Mouse (Mus musculus) T-helper 2 cell (primary cell): ENCODE data around the gene Ddr1.
"Not testable (repeated sequence)": the region's sequence is repeated elsewhere in the genome, so short reads cannot be mapped to it uniquely, and the experiment has no call there.

Experiments
- in situ Hi-C: fragments of 300-600 bp; cut with MboI, MseI; formaldehyde crosslinking; loops from one replicate; pipeline ENCODE4 v1.15.1; 2025; ENCODE audit warnings: high pct_unique_total_duplicates

Gene Ddr1

DNA sequence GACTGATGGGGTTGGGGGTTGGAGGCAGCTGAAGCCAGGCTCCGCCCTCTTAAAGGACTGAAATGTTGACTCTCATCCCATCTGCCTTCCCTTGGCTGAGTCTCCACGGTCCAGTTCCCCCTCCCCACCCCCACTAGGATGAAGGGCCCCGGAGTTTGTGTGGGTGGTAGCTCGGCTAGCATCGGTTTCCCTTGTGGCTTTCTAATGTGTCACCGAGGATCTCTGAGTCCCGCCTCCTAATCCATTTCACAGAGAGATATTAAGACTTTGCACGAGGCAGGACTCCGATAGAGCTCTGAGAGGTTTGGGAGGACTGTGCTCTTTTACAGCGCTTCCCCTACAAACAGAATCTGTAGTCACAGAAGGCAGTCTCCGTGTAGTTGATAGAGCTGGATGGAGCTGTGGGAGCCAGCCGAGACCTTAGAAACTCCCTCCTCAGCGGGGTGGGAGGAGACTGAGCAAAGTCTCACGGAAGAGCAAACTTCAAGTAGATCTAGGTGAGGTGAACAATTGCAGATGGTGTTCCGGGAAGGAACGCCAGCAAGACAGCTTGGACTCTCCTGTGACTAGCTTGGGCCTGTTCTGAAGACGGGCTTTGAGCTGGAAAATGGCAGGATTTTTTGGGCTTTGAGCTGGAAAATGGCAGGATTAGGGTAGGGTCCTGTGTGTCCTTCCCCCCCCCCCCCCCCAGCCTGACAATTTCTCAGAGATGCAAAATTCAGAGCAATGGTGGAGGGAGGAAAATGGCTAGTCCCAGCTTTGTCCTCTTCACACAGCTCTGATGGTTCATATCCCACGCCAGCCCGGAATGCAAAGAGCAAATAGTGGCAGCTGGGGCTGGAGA, at the start of gene Ddr1:
TSS of gene Ddr1 (minus strand) at position 1 of the 844 bp plus-strand sequence.
- in situ Hi-C loops: loop anchor here (5.0 kb wide), 1 partner anchor 33 kb away; the partner anchor contains the start of gene Gtf2h4

DNA sequence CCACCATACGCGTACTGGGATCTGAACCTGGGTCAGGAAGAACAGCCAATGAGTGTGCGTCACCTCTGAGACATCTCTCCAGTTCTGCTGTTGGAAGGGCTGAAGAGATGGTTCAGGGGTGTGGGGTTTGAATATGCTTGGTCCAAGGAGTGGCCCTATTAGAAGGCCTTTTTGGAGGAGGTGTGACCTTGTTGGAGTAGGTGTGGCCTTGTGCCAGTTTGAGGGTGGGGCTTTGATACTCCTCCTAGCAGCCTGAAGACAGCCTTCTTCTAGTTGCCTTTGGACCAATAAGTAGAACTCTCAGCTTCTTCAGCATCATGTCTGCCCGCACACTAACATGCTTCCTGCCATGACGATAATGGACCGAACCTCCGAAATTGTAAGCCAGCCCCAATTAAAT, 49.2 kb upstream of the Ddr1 start:
- in situ Hi-C loops: no loop called here

DNA sequence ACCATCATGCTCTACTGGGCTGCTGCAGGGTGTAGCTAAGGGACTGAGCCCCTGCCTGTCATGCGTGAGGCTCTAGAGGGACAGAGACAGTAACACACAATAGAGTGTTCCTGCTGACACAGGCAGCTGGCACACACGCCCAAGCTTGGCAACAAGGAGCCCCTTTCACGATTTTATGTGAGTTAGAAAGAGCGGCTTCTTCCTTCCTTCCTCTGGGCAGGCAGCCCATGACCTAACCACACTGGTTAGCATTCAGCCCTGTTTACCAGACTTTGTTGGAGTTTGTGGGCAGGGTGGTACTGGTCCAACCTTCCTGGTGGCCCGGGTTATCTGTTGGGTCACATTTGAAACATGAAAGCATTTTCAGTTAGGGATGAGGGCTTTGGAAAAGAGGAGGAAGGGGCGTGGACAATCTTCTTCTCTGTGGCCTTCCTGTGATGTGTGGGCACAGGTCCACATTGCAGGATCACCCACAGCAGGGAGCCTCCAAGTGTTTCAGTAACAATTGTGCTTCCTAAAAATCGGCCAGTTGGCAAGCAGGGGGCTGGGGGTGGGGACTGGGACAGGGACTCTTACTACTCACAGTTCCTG, 47.9 kb upstream of the Ddr1 start:
- in situ Hi-C loops: no loop called here

DNA sequence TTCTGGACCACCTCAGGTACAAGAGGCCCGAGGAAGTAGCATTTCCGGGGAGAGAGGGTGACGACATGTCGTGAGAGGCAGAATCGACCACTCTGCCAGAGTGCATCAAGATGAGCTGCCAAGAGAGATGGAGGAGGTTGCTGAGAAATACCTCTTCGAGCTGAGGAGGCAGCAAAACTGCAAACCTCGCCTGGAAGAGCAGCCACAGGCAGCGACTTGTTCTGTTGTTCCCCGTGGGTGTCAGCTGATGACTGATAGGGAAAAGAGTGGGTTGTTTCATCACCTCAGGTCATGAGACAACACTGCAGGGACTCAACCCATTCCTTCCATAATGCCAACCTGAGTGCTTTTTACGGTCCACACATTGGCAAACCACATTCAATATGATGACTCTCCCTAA, 45.3 kb upstream of the Ddr1 start:
- in situ Hi-C loops: no loop called here

DNA sequence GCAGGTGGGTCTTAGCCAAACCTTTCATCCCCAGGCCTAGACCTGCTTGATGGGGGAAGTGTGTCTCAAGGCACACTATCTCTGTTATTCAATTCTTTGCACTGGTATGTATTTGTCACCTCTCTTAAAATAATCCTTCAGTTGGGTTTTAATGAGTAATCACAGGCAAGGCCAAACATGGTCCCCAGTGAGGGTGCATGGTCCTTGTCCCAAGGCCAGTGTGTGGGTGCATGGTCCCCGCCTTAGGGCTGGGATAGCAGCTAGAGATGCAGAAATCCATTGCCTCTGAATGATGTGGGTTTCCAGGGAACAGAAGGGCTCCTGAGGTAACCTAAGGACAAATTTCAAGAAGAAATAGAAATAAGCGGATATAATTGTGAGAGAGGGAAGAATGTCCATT, 39.9 kb upstream of the Ddr1 start:
- in situ Hi-C loops: no loop called here

DNA sequence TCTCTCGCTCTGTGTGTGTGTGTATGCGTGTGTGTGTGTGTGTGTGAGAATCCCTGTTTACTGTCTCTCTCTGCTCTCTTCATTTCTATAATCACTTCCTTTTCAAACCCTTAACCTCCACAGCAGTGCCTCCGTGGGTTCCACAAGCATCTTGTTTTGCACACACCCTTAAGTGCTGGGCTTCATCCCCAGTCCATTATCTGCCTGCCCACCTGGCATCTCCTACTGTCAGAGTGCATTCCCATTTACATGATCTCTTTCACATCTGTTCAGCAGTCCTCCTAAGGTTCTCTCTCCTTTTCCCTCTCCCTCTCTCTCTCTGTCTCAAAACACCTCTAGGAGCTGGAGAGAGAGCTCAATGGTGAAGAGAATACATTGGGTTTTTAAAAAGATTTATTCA, 38.5 kb upstream of the Ddr1 start:
- in situ Hi-C loops: no loop called here

DNA sequence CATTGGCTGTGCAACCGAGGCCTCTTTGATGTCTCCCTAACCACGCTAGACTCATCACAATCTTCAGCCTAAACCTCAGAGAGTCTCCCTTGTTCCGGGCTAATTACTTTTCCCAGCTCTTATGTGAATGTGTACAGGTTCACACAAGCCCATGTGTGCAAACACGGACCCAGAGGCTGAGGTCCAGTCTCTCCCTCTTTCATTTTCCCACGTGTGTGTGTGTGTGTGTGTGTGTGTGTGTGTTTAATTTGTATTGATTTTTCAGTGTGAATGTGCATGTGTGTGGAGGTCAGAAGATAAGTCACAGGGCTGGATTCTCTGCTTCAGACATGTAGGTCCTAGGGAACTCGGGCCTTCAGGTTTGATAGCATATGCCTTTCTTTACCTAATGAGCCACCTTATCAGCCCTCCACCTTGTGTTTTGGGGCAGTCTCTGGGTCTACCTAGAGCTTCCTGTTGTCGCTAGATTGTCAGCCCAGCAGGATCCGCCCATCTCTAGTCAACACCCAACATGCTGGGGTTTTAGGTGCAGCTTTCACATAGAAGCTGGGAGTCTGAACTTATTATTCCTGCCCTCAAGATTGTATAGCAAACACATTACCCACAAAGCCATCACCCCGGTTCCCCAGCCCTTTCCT, 37.3 kb upstream of the Ddr1 start:
- in situ Hi-C loops: no loop called here

DNA sequence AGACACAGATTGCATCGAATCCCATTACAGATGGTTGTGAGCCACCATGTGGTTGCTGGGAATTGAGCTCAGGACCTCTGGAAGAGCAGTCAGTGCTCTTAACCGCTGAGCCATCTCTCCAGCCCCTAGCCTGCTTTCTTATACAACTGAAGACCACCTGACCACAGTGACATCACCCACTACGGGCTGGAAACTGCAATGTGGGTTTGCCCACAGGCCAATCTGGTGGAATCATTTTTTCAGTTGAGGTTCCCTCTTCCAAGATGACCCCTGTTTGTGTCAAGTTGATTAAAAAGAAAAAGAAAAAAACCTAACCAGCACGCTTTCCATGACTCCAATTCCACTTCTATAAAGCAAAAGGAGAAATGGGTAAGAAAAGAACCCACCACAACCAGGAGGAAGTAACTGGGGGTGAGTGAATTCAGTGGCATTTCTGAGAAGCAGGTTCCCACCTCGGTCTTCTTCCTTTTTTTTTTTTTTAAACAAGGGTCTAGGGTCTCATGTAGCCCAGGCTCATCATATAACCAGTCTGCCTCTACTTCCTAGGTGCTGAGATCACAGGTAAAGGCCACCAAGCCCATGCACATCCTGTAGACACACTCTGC, 36.0 kb upstream of the Ddr1 start:
- in situ Hi-C loops: no loop called here

DNA sequence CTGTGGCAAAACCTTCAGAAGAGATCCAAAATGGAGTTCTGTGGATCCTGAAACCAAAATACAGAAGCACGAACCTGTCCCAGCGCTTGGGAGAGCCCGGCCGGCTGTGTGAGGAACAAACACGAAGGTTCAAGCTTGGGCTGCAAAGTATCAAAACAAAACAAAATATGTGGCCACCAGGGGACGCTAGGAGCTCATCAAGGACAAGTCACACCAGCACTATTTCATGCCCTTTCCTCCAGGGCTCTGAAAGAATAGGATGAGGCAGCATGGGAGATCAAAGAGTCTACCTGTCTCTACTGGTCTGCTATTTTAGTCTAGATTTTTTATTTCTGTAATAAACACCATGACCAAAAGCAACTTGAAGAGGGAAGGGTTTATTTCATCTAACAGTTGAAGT, 35.3 kb upstream of the Ddr1 start:
- in situ Hi-C loops: loop anchor here (5.0 kb wide), 3 partner anchors 38 to 133 kb away; no protein-coding TSS in a partner anchor

DNA sequence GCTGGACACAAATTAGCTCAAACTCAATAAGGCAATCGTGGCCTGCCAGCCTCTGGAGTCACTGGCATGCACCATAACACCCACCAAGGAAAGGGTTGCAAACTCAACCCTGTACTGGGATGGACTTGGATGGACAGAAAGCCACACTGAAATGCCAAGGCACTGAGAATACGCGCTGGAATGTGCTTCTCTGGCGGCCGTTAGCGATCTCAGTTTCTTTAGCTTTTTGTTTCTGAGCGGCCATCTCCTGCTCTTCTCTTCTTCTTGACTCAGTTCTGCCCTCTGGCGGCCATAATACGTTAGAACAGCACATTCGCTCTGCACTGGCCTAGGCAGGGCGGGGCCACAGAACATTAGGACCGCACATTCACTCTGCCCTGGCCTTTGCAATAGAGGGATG, 33.3 kb upstream of the Ddr1 start:
- in situ Hi-C loops: loop anchor here (5.0 kb wide), 3 partner anchors 40 to 135 kb away; no protein-coding TSS in a partner anchor

DNA sequence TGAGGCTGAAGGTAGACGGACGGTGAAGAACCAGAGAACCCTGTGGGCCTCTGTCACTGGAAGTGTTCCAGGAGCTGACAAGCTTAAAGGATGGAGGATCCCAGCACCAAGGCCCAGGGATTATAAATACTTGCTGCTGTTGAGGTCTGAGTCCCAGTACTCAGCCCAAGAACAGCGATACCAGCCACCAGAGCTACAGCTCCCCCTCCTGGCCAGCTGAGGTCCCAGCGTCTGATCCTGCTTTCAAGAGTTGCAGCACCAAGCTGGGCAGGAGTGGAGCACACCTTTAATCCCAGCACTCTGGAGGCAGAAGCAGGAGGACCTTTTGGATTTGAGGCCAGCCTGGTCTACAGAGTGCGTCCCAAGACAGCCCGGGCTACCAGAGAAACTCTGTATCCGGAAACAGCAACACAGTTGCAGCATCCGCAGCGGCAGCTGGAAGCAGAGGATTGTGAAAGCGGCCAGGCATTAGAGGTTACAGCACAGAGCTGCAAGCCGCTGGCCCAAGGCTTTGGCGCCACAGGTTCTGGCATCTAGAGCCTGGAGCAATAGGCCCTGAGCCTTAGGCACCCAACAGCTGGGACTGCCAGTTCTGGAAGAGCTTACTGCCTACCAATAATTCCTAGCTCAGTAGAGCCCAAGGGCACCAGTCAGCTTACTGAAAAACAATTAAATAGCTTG, 32.0 kb upstream of the Ddr1 start:
- in situ Hi-C loops: loop anchor here (5.0 kb wide), 3 partner anchors 41 to 136 kb away; no protein-coding TSS in a partner anchor

DNA sequence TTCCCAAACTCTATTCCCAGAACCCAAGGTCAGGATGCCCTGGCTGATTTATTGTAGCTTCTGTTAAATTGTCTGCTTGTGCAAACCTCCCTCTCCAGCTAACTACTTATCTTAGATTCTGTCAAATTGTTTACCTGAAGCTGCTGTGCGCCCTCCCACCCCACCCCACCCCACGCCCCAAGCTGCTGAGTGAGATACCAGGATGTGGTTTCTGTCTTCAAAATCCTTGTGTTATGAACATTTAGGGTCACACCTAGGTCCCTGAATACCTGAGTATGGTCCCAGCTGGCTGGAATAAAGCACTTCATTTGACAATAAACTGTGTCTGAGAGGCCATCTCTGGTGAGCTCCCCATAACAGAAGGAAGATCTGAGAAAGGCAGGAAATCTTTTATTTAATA, 30.1 kb upstream of the Ddr1 start:
- in situ Hi-C loops: no loop called here

DNA sequence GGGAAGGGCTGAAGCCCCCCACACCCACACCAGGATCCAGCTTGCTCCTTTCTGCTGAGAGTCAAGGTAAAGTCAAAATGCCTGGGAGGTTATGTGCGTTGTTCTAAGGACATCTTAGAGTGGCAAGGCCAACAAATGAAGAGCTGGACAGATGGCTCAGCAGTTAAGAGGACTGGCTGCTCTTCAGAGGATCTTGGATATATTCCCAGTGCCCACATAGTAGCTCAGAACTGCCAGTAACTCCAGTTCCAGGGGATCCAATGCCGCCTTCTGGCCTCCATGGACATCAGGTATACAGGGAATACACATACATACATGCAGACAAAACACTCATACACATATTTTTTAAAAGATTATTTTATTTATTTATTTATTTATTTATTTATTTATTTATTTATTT, 29.0 kb upstream of the Ddr1 start:
- in situ Hi-C loops: no loop called here

DNA sequence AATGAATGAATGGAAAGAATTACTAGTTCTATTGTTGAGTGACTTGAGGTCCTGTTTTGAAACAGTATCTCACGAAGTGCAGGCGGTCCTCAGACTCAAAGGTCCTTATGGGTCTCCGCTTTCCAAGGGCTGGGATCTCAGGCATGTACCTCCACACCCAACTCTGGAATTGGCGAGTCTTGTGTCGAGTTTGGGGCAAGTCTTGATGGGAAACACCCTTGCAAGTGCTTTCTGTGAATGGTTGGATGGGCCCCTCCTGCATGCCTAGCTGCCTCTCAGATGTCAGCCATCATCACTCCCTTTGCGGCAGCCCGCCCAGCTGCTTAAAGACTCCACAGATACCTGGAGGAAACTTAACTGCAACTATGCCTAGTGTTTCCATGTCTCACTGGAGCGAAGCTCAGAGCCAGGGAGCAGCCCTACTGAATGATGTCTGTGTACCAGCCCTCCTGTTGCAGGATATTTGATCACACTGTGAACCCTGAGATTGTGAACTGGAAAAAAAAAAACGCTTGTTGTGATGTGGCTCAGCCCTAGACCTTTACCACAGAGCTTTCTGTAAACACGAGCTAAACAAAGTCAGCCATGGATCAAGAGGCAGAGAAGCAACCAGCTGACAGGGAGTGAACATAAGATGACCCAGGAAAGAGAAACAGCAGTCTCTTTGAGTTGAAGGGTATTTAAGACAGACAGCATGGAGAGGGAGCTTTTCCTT, 27.2 kb upstream of the Ddr1 start:
- in situ Hi-C loops: no loop called here

DNA sequence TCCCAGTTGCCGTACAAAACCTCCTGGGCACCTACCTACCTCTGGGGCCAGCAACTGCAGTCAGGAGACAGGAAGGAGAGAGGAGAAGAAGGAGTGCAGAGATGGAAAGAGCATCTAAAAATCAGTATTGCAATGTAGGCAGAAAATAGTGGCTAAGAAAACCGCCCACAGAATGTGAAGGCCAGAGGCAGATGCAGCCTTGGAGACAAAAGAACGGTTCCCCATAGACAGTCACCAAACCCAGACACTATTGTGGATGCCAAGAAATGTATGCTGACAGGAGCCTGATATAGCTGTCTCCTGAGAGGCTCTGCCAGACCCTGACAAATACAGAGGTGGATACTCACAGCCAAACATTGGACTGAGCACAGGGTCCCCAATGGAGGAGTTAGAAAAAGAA, 25.7 kb upstream of the Ddr1 start:
- in situ Hi-C loops: not testable (repeated sequence)

DNA sequence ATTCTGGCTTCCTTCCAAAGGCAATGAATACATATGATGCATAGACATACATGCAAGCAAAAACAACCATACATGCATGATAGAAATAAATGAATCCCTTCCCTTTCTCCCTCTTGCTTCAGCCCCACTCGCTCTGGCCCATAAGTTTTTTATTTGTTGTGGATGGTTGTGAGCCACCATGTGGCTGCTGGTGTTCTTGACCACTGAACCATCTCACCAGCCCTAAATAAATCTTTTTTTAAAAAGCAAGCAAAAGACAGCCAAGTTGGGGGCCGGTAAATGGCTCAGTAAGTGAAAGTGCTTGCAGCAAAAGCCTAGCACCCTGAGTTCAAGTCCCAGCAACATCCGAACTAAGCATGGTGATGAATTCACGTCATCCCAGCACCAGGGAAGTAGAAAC, 24.4 kb upstream of the Ddr1 start:
- in situ Hi-C loops: no loop called here

DNA sequence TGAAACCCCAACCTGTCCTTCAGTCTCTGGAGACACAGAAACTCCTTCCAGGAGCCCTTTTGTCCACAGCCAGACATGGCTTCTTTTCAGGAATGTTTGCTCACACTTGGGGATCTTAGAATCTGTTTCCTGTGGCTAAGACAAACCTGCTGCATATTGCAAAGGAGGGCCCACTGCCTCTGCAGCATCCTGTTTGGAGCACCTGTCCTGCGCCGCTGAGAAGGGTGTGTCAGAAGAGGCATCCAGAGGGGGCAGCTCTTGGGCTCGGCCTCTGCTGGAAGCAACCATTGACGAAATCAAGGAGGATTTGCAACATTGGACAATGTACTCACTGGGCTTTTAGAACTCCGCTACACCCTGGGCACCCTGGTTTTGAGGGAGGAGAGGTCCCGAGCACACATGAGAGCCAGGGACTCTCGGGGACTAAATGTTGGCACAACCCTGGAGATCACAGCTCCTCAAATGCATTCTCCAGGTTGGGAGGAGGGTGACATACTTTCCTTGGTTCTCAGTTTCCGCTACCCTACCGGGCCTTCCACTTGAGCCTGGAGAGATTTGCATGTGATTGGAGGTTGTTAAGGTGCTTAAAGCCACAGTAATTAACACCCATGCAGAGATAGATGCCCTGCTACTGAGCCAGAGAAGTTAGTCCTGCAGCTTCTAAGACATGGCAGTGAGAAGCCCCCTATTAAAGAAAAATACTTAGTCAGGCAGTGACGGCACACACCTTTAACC, 23.2 kb upstream of the Ddr1 start:
- in situ Hi-C loops: no loop called here

DNA sequence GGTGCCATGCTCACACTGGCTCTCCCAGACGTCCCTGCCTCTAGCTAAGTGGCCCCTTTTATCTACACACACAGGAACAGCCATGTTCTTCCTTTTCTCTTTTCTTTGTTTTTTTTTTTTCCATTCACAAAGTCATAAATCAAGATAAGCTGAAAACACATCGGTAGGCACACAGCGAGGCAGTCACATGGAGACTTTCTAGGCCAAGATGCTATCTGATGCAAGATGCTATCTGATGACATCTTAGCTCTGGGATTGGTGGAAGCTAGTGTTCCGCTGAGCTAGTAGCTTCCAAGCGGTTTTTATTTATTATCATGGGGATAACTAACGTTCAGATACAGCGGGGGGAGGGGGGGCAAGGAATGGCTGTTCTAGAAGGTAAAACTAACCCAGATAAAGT, 22.6 kb upstream of the Ddr1 start:
- in situ Hi-C loops: no loop called here

DNA sequence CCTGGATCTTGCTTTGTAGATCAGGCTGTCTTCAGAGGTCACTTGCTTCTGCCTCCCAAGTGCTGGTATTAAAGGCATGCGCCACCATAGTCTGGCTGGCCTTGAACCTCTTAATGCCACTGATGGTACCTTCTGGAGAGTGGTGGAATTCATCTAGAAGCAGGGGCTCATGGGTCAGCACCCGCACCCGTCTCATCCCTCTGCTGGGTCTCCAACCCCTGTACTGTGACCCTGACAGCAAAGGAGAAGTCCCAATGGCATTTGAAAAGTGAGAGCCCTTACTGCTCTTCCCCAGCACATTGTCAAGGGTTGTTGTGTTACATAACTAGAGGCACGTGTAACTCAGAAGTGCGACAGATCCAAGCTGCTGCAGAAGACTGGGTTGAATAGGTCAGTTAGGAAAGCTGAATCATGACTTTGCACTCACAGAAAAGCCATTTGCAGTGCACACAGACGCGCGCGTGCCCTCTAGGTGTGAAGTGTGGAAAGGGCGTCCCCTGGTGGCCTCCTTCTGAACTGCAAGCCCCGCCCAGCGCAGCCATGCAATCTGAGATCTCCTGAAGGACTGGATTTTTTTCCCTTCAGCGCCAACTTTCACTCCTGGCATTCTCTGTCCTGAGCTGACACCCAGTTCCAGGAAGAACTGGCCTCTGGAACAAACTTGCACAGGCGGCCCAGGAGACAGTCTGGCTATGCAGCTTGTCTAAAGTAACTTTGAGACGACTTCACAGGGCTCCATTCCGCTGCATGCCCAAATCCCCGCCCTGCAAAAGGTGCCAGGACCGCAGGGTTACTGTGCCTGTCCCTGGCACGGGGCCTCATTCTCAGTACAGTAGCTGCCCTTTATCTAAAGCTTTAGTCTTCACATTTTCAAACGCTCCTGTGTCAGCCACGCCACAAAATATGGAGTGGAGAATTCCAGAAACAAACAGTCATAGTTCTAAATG, 21.1 kb upstream of the Ddr1 start:
- in situ Hi-C loops: no loop called here
